Mouse (Mus musculus): ENCODE measurements around the gene Spns3.

- TF ChIP-seq POLR2A (IDR thresholded peaks at IDR 0.05; ENCODE audit: insufficient read length, low read depth) (no peak), MYOD1 (IDR thresholded peaks at IDR 0.05; ENCODE audit: control insufficient read depth in 1 of 3, insufficient read length in 2 of 3, low read depth in 2 of 3) (peak in 1 of 3 experiments; percentile 26), USF1 (IDR thresholded peaks at IDR 0.05; ENCODE audit: low read depth) (no peak), CEBPB (IDR thresholded peaks at IDR 0.05; ENCODE audit: insufficient read depth, poor library complexity, severe bottlenecking) (no peak), MYOG (IDR thresholded peaks at IDR 0.05; ENCODE audit: control insufficient read depth in 1 of 3, insufficient read depth in 1 of 3, insufficient read length in 2 of 3, low read depth in 2 of 3) (no peak), POLR2AphosphoS2 (IDR thresholded peaks at IDR 0.05; ENCODE audit: insufficient read length, low read depth) (no peak), TCF3 (IDR thresholded peaks at IDR 0.05; ENCODE audit: insufficient read length, low read depth) (no peak), MAX (IDR thresholded peaks at IDR 0.05; ENCODE audit: low read depth) (no peak)
Observed at GRCm38 (mm10) chr11:72478228-72478627, 72.1 kb downstream of the Spns3 start.

Data from myocyte (in vitro differentiated cells).